Mouse (Mus musculus) hindbrain, embryonic 14.5 days (tissue): ENCODE measurements around the gene Bcar3. TPM values are rescaled to one million over a fixed set of nuclear protein-coding genes. Genes with fewer than 3 reads are reported as not detected.
"Not testable (repeated sequence)": the region's sequence is repeated elsewhere in the genome, so short reads cannot be mapped to it uniquely, and the experiment has no call there.

ENCODE experiments used
- ATAC-seq: fragments of 200-750 bp; cut with Nextera tagmentation; 2 replicates; pipeline ENCODE4 v1.8.0; 2017; ENCODE audit warnings: moderate number of reproducible peaks, mild to moderate bottlenecking, moderate TSS enrichment, moderate library complexity; ENCODE audit not compliant: low FRiP score
- DNase-seq: peaks from one replicate; pipeline ENCODE4 v3.0.0-alpha.2; 2015; ENCODE audit warnings: low spot score
- H3K27ac ChIP-seq: fragments of 300-500 bp; sonication (generic); 2 replicates; pipeline ENCODE4 v1.5.1; 2014; ENCODE audit warnings: mild to moderate bottlenecking, moderate library complexity
- H3K27me3 ChIP-seq: fragments of 300-500 bp; sonication (generic); 2 replicates; pipeline ENCODE4 v1.6.1; 2014; ENCODE audit warnings: mild to moderate bottlenecking, low read length, mixed read lengths; ENCODE audit not compliant: control insufficient read depth, insufficient read depth
- H3K36me3 ChIP-seq: fragments of 300-500 bp; sonication (generic); replicated peaks from 2 replicates; pipeline ENCODE4 v1.6.1; 2014; ENCODE audit not compliant: control insufficient read depth, insufficient read depth
- H3K4me1 ChIP-seq: fragments of 300-500 bp; sonication (generic); replicated peaks from 2 replicates; pipeline ENCODE4 v1.6.1; 2014; ENCODE audit warnings: antibody characterized with exemption, low read length, mixed read lengths; ENCODE audit not compliant: control insufficient read depth, insufficient read depth
- H3K4me2 ChIP-seq: fragments of 300-500 bp; sonication (generic); replicated peaks from 2 replicates; pipeline ENCODE4 v1.6.1; 2014; ENCODE audit warnings: mild to moderate bottlenecking, moderate library complexity
- H3K4me3 ChIP-seq: fragments of 300-500 bp; sonication (generic); replicated peaks from 2 replicates; pipeline ENCODE4 v1.5.1; 2014; ENCODE audit warnings: mild to moderate bottlenecking, low read length
- H3K9ac ChIP-seq: fragments of 300-500 bp; sonication (generic); 2 replicates; pipeline ENCODE4 v1.6.1; 2014
- H3K9me3 ChIP-seq: fragments of 300-500 bp; sonication (generic); 2 replicates; pipeline ENCODE4 v1.6.1; 2016; ENCODE audit warnings: low read length; ENCODE audit not compliant: control insufficient read depth
- WGBS: fragments of 180-500 bp; shearing (Covaris S2); extraction: QIAGEN DNeasy Blood & Tissue Kit; methylation state at CpG from one replicate; pipeline ENCODE4 v1.1.7; 2014; 5-methylcytosine and 5-hydroxymethylcytosine counted together
- polyA plus RNA-seq: library from polyadenylated mRNA; unstranded; fragments of >200 nt; fragmentation: Nextera tagmentation; extraction: Ambion mirVana; gene quantifications from 2 replicates; pipeline ENCODE4 v1.2.1, GENCODE M21; 2014

Bcar3 gene
- polyA plus RNA-seq, 1 experiment from 2014 or later, result 6.2 TPM

- no peak overlapping the region for H3K9ac ChIP-seq
- H3K4me2 ChIP-seq, result no peak overlapping the region
- no peak overlapping the region for H3K4me3 ChIP-seq
- H3K36me3 ChIP-seq, result no peaks in the 10 kb centered on the region
- H3K4me1 ChIP-seq, result no peaks in the 10 kb centered on the region; the same call in 1 of the 2 replicates
- H3K27me3 ChIP-seq, result no peaks in the 10 kb centered on the region
- no peaks in the 10 kb centered on the region for H3K9me3 ChIP-seq
- WGBS, result 94% methylated on average over 3 of the region's 3 CpGs
- ATAC-seq, result no peak
- DNase-seq, result no peak
- H3K27ac ChIP-seq, result no peak overlapping the region
These were observed 87.7 kb downstream of the Bcar3 start for GRCm38 (mm10) chr3:122381591-122381990.

GRCm38 (mm10) chr3:122386444-122386843 lies 92.5 kb downstream of the Bcar3 start:
- Histone ChIP-seq H3K27ac (no peak overlapping the region), H3K9ac (no peak overlapping the region), H3K4me2 (no peak overlapping the region), H3K9me3 (no peaks in the 10 kb centered on the region), H3K4me1 (no peaks in the 10 kb centered on the region), H3K4me3 (no peak overlapping the region), H3K27me3 (no peaks in the 10 kb centered on the region), H3K36me3 (no peaks in the 10 kb centered on the region)
- 95% methylated on average over 5 of the region's 5 CpGs for WGBS
- DNase-seq (no peak), ATAC-seq (no peak)

GRCm38 (mm10) chr3:122387771-122388170 lies 93.8 kb downstream of the Bcar3 start:
- Histone ChIP-seq H3K4me2 (no peak overlapping the region), H3K36me3 (no peaks in the 10 kb centered on the region)

GRCm38 (mm10) chr3:122389972-122390371 lies 96.0 kb downstream of the Bcar3 start:
- Histone ChIP-seq H3K36me3 (no peaks in the 10 kb centered on the region), H3K9me3 (no peaks in the 10 kb centered on the region), H3K4me2 (no peak overlapping the region), H3K4me1 (no peaks in the 10 kb centered on the region), H3K27me3 (no peaks in the 10 kb centered on the region), H3K4me3 (no peak overlapping the region), H3K9ac (no peak overlapping the region), H3K27ac (no peak overlapping the region)
- ATAC-seq (no peak), DNase-seq (no peak)
- 86% methylated on average over 5 of the region's 5 CpGs for WGBS

More at GRCm38 (mm10) chr3:122387771-122388170, 93.8 kb downstream of the Bcar3 start:
- Histone ChIP-seq H3K27ac (no peak overlapping the region), H3K9me3 (no peaks in the 10 kb centered on the region), H3K4me1 (no peaks in the 10 kb centered on the region), H3K9ac (no peak overlapping the region), H3K4me3 (no peak overlapping the region), H3K27me3 (no peaks in the 10 kb centered on the region)
- WGBS, result 86% methylated on average over 3 of the region's 3 CpGs
- DNase-seq (no peak), ATAC-seq (no peak)

GRCm38 (mm10) chr3:122391098-122391497 lies 97.2 kb downstream of the Bcar3 start:
- Histone ChIP-seq H3K9me3 (no peaks in the 10 kb centered on the region), H3K36me3 (no peaks in the 10 kb centered on the region), H3K27ac (no peak overlapping the region), H3K9ac (no peak overlapping the region), H3K4me1 (no peaks in the 10 kb centered on the region), H3K4me2 (no peak overlapping the region), H3K27me3 (no peaks in the 10 kb centered on the region), H3K4me3 (no peak overlapping the region)
- 78% methylated on average over 2 of the region's 2 CpGs for WGBS
- no peak for ATAC-seq
- no peak for DNase-seq

GRCm38 (mm10) chr3:122391816-122392215 lies 97.9 kb downstream of the Bcar3 start:
- Histone ChIP-seq H3K4me2 (no peak overlapping the region), H3K27ac (no peak overlapping the region), H3K9ac (no peak overlapping the region), H3K4me3 (no peak overlapping the region), H3K27me3 (no peaks in the 10 kb centered on the region), H3K4me1 (no peaks in the 10 kb centered on the region), H3K36me3 (no peaks in the 10 kb centered on the region), H3K9me3 (no peaks in the 10 kb centered on the region)
- WGBS, result 75% methylated on average over 12 of the region's 12 CpGs
- DNase-seq (no peak), ATAC-seq (no peak)

GRCm38 (mm10) chr3:122393411-122393810 lies 99.5 kb downstream of the Bcar3 start:
- not testable (repeated sequence) for H3K36me3 ChIP-seq, H3K4me2 ChIP-seq, H3K27me3 ChIP-seq, H3K9me3 ChIP-seq, H3K4me3 ChIP-seq, H3K4me1 ChIP-seq, DNase-seq, H3K27ac ChIP-seq, H3K9ac ChIP-seq, ATAC-seq
- WGBS, result 60% methylated on average over 4 of the region's 4 CpGs

- Histone ChIP-seq H3K9me3 (no peaks in the 10 kb centered on the region), H3K4me3 (no peak overlapping the region), H3K4me1 (no peaks in the 10 kb centered on the region), H3K27me3 (no peaks in the 10 kb centered on the region), H3K9ac (no peak overlapping the region), H3K27ac (no peak overlapping the region), H3K36me3 (no peaks in the 10 kb centered on the region), H3K4me2 (no peak overlapping the region)
- ATAC-seq (no peak), DNase-seq (no peak)
- 95% methylated on average over 12 of the region's 12 CpGs for WGBS
These were observed 100.0 kb downstream of the Bcar3 start for GRCm38 (mm10) chr3:122393836-122394374.

GRCm38 (mm10) chr3:122396957-122397356 lies 103.0 kb downstream of the Bcar3 start:
- no peak for ATAC-seq
- H3K4me1 ChIP-seq, result no peaks in the 10 kb centered on the region
- no peak overlapping the region for H3K27ac ChIP-seq
- H3K4me2 ChIP-seq, result no peak overlapping the region
- no peaks in the 10 kb centered on the region for H3K9me3 ChIP-seq
- no peaks in the 10 kb centered on the region for H3K36me3 ChIP-seq
- H3K9ac ChIP-seq, result no peak overlapping the region
- DNase-seq, result no peak
- no peaks in the 10 kb centered on the region for H3K27me3 ChIP-seq
- H3K4me3 ChIP-seq, result no peak overlapping the region
- WGBS, result 97% methylated on average over 4 of the region's 4 CpGs

GRCm38 (mm10) chr3:122397401-122397800 lies 103.5 kb downstream of the Bcar3 start:
- Histone ChIP-seq H3K4me1 (no peaks in the 10 kb centered on the region), H3K9me3 (no peaks in the 10 kb centered on the region), H3K27ac (no peak overlapping the region), H3K36me3 (no peaks in the 10 kb centered on the region), H3K4me3 (no peak overlapping the region), H3K4me2 (no peak overlapping the region), H3K9ac (no peak overlapping the region), H3K27me3 (no peaks in the 10 kb centered on the region)
- ATAC-seq (no peak), DNase-seq (no peak)
- WGBS, result 84% methylated on average over 7 of the region's 7 CpGs
